Mouse (Mus musculus): ENCODE measurements around the gene Ehhadh.

DNA sequence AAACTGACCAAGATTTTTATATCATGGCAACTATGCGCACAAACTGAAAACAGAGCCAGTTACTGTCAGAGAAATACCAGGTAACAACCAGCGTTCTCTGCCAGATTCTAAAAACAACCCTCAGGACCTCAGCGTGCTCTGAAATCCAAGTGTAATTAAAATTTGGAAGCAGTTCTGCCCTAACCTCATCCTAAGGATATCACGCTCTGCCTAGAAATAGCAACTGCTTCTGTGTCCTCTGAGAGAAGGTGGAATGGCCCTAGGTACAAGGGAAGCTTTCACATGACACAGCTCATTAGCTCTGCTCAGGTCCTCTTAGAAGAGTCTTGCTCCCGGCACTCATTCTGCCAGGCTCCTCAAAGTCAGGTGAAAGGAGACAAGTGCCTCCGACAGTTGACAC is 44.2 kb downstream of the Ehhadh start:
- TF ChIP-seq CTCF (IDR thresholded peaks at IDR 0.05 in 2 of 3, conservative IDR thresholded peaks at IDR 0.05 in 1 of 3; ENCODE audit: control insufficient read depth in 1 of 3, insufficient read depth in 1 of 3, low read depth in 2 of 3, low read length in 3 of 3, poor library complexity in 1 of 3, severe bottlenecking in 1 of 3) (no peak), GABPA (IDR thresholded peaks at IDR 0.05; ENCODE audit: low read depth, low read length) (no peak), RAD21 (IDR thresholded peaks at IDR 0.05; ENCODE audit: low read depth, low read length) (no peak), BHLHE40 (IDR thresholded peaks at IDR 0.05; ENCODE audit: borderline replicate concordance, low read depth, low read length) (no peak), POLR2A (IDR thresholded peaks at IDR 0.05; ENCODE audit: control insufficient read depth in 1 of 2, insufficient read depth in 1 of 2, low read depth in 1 of 2, low read length in 2 of 2, poor library complexity in 1 of 2) (no peak)

All from MEL (cell line).